ENCODE assay signal across 32 mouse cellular contexts in genomic region chr12:109640560-109641167, GRCm38 (mm10). TPM values are rescaled to one million over a fixed set of nuclear protein-coding genes. Genes with fewer than 3 reads are reported as not detected.
DNase-seq lines count a peak whose midpoint lies in the region; ATAC-seq and TF ChIP-seq lines count a peak whose summit lies in the region.
"Had no signal": no experiment of that assay in that cellular context is flagged by ENCODE, and none has a peak within 500 bp of the region (broad histone marks: within the 10 kb centered on the region; RNA-seq: fewer than 3 reads in every experiment).

No protein-coding gene starts in this region.

- peak; percentile 87 for ATAC-seq in hindbrain, embryonic 11.5 days (ENCODE audit: low FRiP score)
- no peak for ATAC-seq in hindbrain, embryonic 16.5 days
- peak; percentile 71 for ATAC-seq in neural tube, embryonic 11.5 days (ENCODE audit: insufficient read depth, low FRiP score, low TSS enrichment)
- no peak for ATAC-seq in midbrain, embryonic 13.5 days
- ATAC-seq: activated CD4-positive, CD25-positive, alpha-beta regulatory T cell, adult 4 months had no signal

- H3K27ac ChIP-seq in hindbrain, embryonic 11.5 days (ENCODE audit: low read depth, low read length), result peak overlapping the region; percentile 54
- no peak overlapping the region for H3K27ac ChIP-seq in hindbrain, embryonic 16.5 days (ENCODE audit: low read depth, low read length)
- no peak overlapping the region for H3K27ac ChIP-seq in neural tube, embryonic 11.5 days (ENCODE audit: low read depth, low read length)
- peak overlapping the region; percentile 39; the same call in 1 of the 2 replicates for H3K27ac ChIP-seq in midbrain, embryonic 13.5 days
- no peak overlapping the region for H3K27ac ChIP-seq in kidney, adult 2 months (ENCODE audit: insufficient read depth, low read depth, low read length)
- H3K27ac ChIP-seq: embryonic facial prominence, embryonic 12.5 days; heart, embryonic 13.5 days; hindbrain, embryonic 13.5 days; liver, embryonic 14.5 days; neural tube, embryonic 15.5 days had no signal

- H3K4me1 ChIP-seq in hindbrain, embryonic 11.5 days (replicated peaks; ENCODE audit: control insufficient read depth, insufficient read depth, low read length), result no peaks in the 10 kb centered on the region; the same call in 1 of the 2 replicates
- no peaks in the 10 kb centered on the region for H3K4me1 ChIP-seq in hindbrain, embryonic 16.5 days (ENCODE audit: control insufficient read depth, insufficient read depth, low read depth, low read length)
- H3K4me1 ChIP-seq in neural tube, embryonic 11.5 days (ENCODE audit: control insufficient read depth, insufficient read depth, low read length), result peaks cover 7% of the 10 kb centered on the region; the same call in 1 of the 2 replicates
- peaks cover 10% of the 10 kb centered on the region for H3K4me1 ChIP-seq in midbrain, embryonic 13.5 days (replicated peaks)
- H3K4me1 ChIP-seq in kidney, adult 2 months (ENCODE audit: control insufficient read depth, insufficient read depth, low read length), result no peaks in the 10 kb centered on the region
- H3K4me1 ChIP-seq: embryonic facial prominence, embryonic 12.5 days; heart, embryonic 13.5 days; neural tube, embryonic 15.5 days had no signal

- no peaks in the 10 kb centered on the region for H3K27me3 ChIP-seq in hindbrain, embryonic 11.5 days (ENCODE audit: control insufficient read depth, insufficient read depth, low read length)
- H3K27me3 ChIP-seq in hindbrain, embryonic 16.5 days (replicated peaks; ENCODE audit: control insufficient read depth, insufficient read depth, low read length), result no peaks in the 10 kb centered on the region
- H3K27me3 ChIP-seq in neural tube, embryonic 11.5 days (ENCODE audit: control insufficient read depth, insufficient read depth, low read length), result no peaks in the 10 kb centered on the region
- H3K27me3 ChIP-seq in midbrain, embryonic 13.5 days, result no peaks in the 10 kb centered on the region
- H3K27me3 ChIP-seq in kidney, adult 2 months (replicated peaks; ENCODE audit: control insufficient read depth, insufficient read depth, low read length), result no peaks in the 10 kb centered on the region
- H3K27me3 ChIP-seq: embryonic facial prominence, embryonic 12.5 days; heart, embryonic 13.5 days; hindbrain, embryonic 13.5 days; neural tube, embryonic 15.5 days had no signal

- no peak for TF ChIP-seq POLR2A in kidney, adult 2 months (IDR thresholded peaks at IDR 0.05; ENCODE audit: low read depth, low read length)

- no peak overlapping the region for H3K4me3 ChIP-seq in hindbrain, embryonic 11.5 days (ENCODE audit: low read depth, low read length)
- H3K4me3 ChIP-seq in hindbrain, embryonic 16.5 days (ENCODE audit: low read length), result no peak overlapping the region
- no peak overlapping the region for H3K4me3 ChIP-seq in neural tube, embryonic 11.5 days (ENCODE audit: low read depth, low read length)
- no peak overlapping the region for H3K4me3 ChIP-seq in midbrain, embryonic 13.5 days (replicated peaks)
- H3K4me3 ChIP-seq in kidney, adult 2 months (ENCODE audit: insufficient read depth, low read depth, low read length), result no peak overlapping the region
- H3K4me3 ChIP-seq: embryonic facial prominence, embryonic 12.5 days; heart, embryonic 13.5 days; hindbrain, embryonic 13.5 days; neural tube, embryonic 15.5 days had no signal

- no peaks in the 10 kb centered on the region for H3K9me3 ChIP-seq in hindbrain, embryonic 11.5 days (ENCODE audit: control insufficient read depth, low read length)
- H3K9me3 ChIP-seq in hindbrain, embryonic 16.5 days (ENCODE audit: control insufficient read depth, low read length), result no peaks in the 10 kb centered on the region
- H3K9me3 ChIP-seq in neural tube, embryonic 11.5 days (ENCODE audit: control insufficient read depth, low read length), result no peaks in the 10 kb centered on the region
- no peaks in the 10 kb centered on the region for H3K9me3 ChIP-seq in midbrain, embryonic 13.5 days
- H3K9me3 ChIP-seq: embryonic facial prominence, embryonic 12.5 days; heart, embryonic 13.5 days; hindbrain, embryonic 13.5 days; neural tube, embryonic 15.5 days had no signal

- H3K9ac ChIP-seq in hindbrain, embryonic 11.5 days (ENCODE audit: low read depth, low read length), result no peak overlapping the region
- no peak overlapping the region for H3K9ac ChIP-seq in hindbrain, embryonic 16.5 days (ENCODE audit: low read depth, low read length)
- H3K9ac ChIP-seq in neural tube, embryonic 11.5 days (ENCODE audit: low read length), result no peak overlapping the region
- H3K9ac ChIP-seq in midbrain, embryonic 13.5 days (replicated peaks), result no peak overlapping the region
- H3K9ac ChIP-seq: embryonic facial prominence, embryonic 12.5 days; heart, embryonic 13.5 days; hindbrain, embryonic 13.5 days; liver, embryonic 14.5 days; neural tube, embryonic 15.5 days had no signal

- no peaks in the 10 kb centered on the region for H3K36me3 ChIP-seq in hindbrain, embryonic 11.5 days (ENCODE audit: control insufficient read depth, insufficient read depth, low read length)
- peaks cover 3% of the 10 kb centered on the region; the same call in 1 of the 2 replicates for H3K36me3 ChIP-seq in hindbrain, embryonic 16.5 days (ENCODE audit: control insufficient read depth, insufficient read depth, low read length)
- H3K36me3 ChIP-seq in neural tube, embryonic 11.5 days (ENCODE audit: control insufficient read depth, insufficient read depth, low read length), result no peaks in the 10 kb centered on the region
- H3K36me3 ChIP-seq in midbrain, embryonic 13.5 days, result 0 out of 2 replicates have a peak, but pooled peaks cover 2% of the 10 kb centered on the region
- no peaks in the 10 kb centered on the region for H3K36me3 ChIP-seq in kidney, adult 2 months (ENCODE audit: control insufficient read depth, insufficient read depth, low read length)

- H3K4me2 ChIP-seq in hindbrain, embryonic 11.5 days (replicated peaks; ENCODE audit: low read depth, low read length), result no peak overlapping the region
- no peak overlapping the region for H3K4me2 ChIP-seq in hindbrain, embryonic 16.5 days (ENCODE audit: low read length)
- H3K4me2 ChIP-seq in neural tube, embryonic 11.5 days (ENCODE audit: low read depth), result no peak overlapping the region
- H3K4me2 ChIP-seq in midbrain, embryonic 13.5 days (replicated peaks), result no peak overlapping the region
- H3K4me2 ChIP-seq: embryonic facial prominence, embryonic 12.5 days; heart, embryonic 13.5 days; hindbrain, embryonic 13.5 days; neural tube, embryonic 15.5 days had no signal

- intact Hi-C loops in heart, postnatal 14 days (cut with DNase I), result no loop called here

- 6% methylated on average over 3 of the region's 3 CpGs for WGBS in hindbrain, embryonic 11.5 days
- WGBS in hindbrain, embryonic 16.5 days, result 11% methylated on average over 3 of the region's 3 CpGs
- 29% methylated on average over 3 of the region's 3 CpGs for WGBS in neural tube, embryonic 11.5 days
- 2% methylated on average over 3 of the region's 3 CpGs for WGBS in midbrain, embryonic 13.5 days
- WGBS in kidney, adult 2 months, result 50% methylated on average over 3 of the region's 3 CpGs

- TF ChIP-seq CTCF in kidney, adult 2 months (conservative IDR thresholded peaks at IDR 0.05; ENCODE audit: insufficient read depth, insufficient read length, low read depth, low read length), result no peak

- DNase-seq in hindbrain, embryonic 11.5 days (ENCODE audit: low spot score), result peak; percentile 71
- DNase-seq in neural tube, embryonic 11.5 days (ENCODE audit: low spot score), result peak; percentile 38
- no peak for DNase-seq in neural tube, embryonic 10.5 days (ENCODE audit: extremely low spot score, low spot score)
- DNase-seq in embryo, embryonic 11 days, result peak; percentile 72
- no peak for DNase-seq in kidney, adult 2 months
- DNase-seq in heart, postnatal 14 days, result no peak
- DNase-seq: adrenal gland, adult 2 months; adrenal gland, postnatal 36 days; B cell, adult 2 months; cerebellum, adult 2 months; cerebellum, postnatal 25 days; gastrocnemius, postnatal 10 days; heart, postnatal 10 days; kidney, adult 8-10 months; kidney, postnatal 10 days; layer of hippocampus, postnatal 36 days; liver; lung, adult 2 months; lung, postnatal 10 days; right cerebral cortex, adult 18-20 months; spleen, adult 18-20 months; thymus, postnatal 14 days had no signal

RNA-seq across cellular contexts. Expression of gene Rtl1, which starts 40.5 kb away (rescaled TPM):
- polyA plus RNA-seq in hindbrain, embryonic 11.5 days (2014; fragmentation: Nextera tagmentation; extraction: Ambion mirVana), result 0.50 and 0.85 TPM in 2 replicates
- 1.7 and 2.2 TPM in 2 replicates for polyA plus RNA-seq in hindbrain, embryonic 16.5 days (2015; fragmentation: Nextera tagmentation; extraction: Ambion mirVana)
- 1.0 and 1.1 TPM in 2 replicates for polyA plus RNA-seq in neural tube, embryonic 11.5 days (2014; fragmentation: Nextera tagmentation; extraction: Ambion mirVana)
- polyA plus RNA-seq in midbrain, embryonic 13.5 days (2015; fragmentation: Nextera tagmentation; extraction: Ambion mirVana), result 1.5 and 1.6 TPM in 2 replicates
- polyA plus RNA-seq in kidney, adult 2 months (2012; rRNA removed), result 0.02 and 0.07 TPM in 2 replicates
- under 1 TPM; 0.20 to 0.36 TPM for total RNA-seq in heart, postnatal 14 days (2021)
- total RNA-seq: layer of hippocampus, postnatal 36 days had no signal
- polyA plus RNA-seq: activated CD4-positive, CD25-positive, alpha-beta regulatory T cell, adult 4 months; gonadal fat pad, adult 2 months; large intestine, adult 2 months; lung, adult 2 months had no signal

Comparison
In these comparisons a context has a peak if more than half of its experiments do, and no peak if none do; other contexts are left out.
1. ATAC-seq: peak in hindbrain, embryonic 11.5 days (single experiment) and neural tube, embryonic 11.5 days (single experiment); none in hindbrain, embryonic 16.5 days (single experiment) and midbrain, embryonic 13.5 days (single experiment).
2. DNase-seq: peak in hindbrain, embryonic 11.5 days (single experiment), neural tube, embryonic 11.5 days (single experiment) and embryo, embryonic 11 days (single experiment); none in neural tube, embryonic 10.5 days (single experiment), kidney, adult 2 months (single experiment) and heart, postnatal 14 days (0 of 2).
3. H3K27ac ChIP-seq: peak in hindbrain, embryonic 11.5 days (single experiment) and midbrain, embryonic 13.5 days (single experiment); none in hindbrain, embryonic 16.5 days (single experiment), neural tube, embryonic 11.5 days (single experiment) and kidney, adult 2 months (single experiment).